Mouse (Mus musculus) liver, postnatal 0 days (tissue): ENCODE measurements at regions not wholly inside any gene's neighbourhood (a gene's known extent, or its start where the extent isn't known, plus 50 kb on each side); places are given as distances from the start of the nearest gene placed in this dataset.

Experiments used
- CTCF ChIP-seq: sonication (generic); IDR thresholded peaks from 2 replicates; pipeline ENCODE4 v1.5.1; 2016; ENCODE audit warnings: antibody characterized with exemption, low read depth
- EP300 ChIP-seq: IDR thresholded peaks from 2 replicates; pipeline ENCODE4 v1.6.1; 2016; ENCODE audit warnings: antibody characterized with exemption, low read depth, mild to moderate bottlenecking

GRCm38 (mm10) chr4:87475537-87475936, 245.3 kb upstream of the Slc24a2 start:
- TF ChIP-seq CTCF, result no peak
- TF ChIP-seq EP300, result no peak
